Mouse (Mus musculus) erythroblast, embryonic 14.5 days (primary cell): ENCODE results near the gene Fbxw8. TPM values are rescaled to one million over a fixed set of nuclear protein-coding genes. Genes with fewer than 3 reads are reported as not detected.

Experiments
- H3K27me3 ChIP-seq: 2 replicates; pipeline ENCODE4 v1.6.1; 2012; ENCODE audit warnings: inconsistent platforms; ENCODE audit not compliant: control insufficient read depth
- H3K36me3 ChIP-seq: 2 replicates; pipeline ENCODE4 v1.6.1; 2012; ENCODE audit warnings: mild to moderate bottlenecking, inconsistent platforms; ENCODE audit not compliant: control insufficient read depth
- H3K4me1 ChIP-seq: 2 replicates; pipeline ENCODE4 v1.6.1; 2012; ENCODE audit warnings: inconsistent platforms; ENCODE audit not compliant: control insufficient read depth
- H3K4me3 ChIP-seq: replicated peaks from 2 replicates; pipeline ENCODE3; 2012; ENCODE audit warnings: moderate library complexity, mild to moderate bottlenecking, inconsistent platforms
- H3K9me3 ChIP-seq: 2 replicates; pipeline ENCODE4 v1.6.1; 2012; ENCODE audit warnings: low read length, inconsistent platforms, mixed read lengths; ENCODE audit not compliant: control insufficient read depth
- GATA1 ChIP-seq: IDR thresholded peaks from 2 replicates; pipeline ENCODE4 v1.6.1; 2012; ENCODE audit warnings: low read length, inconsistent platforms, mixed read lengths
- TAL1 ChIP-seq: IDR thresholded peaks from 3 replicates; pipeline ENCODE4 v1.6.1; 2012; ENCODE audit warnings: low read length, inconsistent platforms, mixed read lengths
- polyA plus RNA-seq: library from polyadenylated mRNA; stranded (reverse); fragments of >175 nt; gene quantifications from 2 replicates; pipeline ENCODE4 v1.2.3, GENCODE M21; 2012

Gene Fbxw8
- polyA plus RNA-seq, 1 experiment, result 1.4 TPM

DNA sequence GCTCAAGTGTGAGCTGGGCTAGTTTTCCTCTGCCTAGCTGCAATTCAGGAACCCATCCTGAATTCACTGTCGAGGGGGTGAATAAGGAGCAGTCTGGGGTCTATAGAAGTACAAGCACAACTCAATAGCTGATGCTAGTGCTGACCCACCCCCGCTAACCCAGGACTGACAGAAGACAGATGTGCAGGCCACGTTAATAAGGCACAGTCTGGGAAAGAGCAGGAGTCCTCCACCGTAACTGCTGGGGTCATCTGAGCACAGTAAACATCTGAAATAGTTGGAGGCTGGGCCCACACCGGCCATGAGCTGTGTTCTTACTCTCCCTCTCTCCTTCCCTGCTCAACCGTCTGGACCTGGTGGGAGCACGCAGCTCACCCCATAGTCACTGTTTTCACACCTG is 68.3 kb downstream of the Fbxw8 start:
- Histone ChIP-seq H3K36me3 (peaks cover 55% of the 10 kb centered on the region), H3K4me1 (no peaks in the 10 kb centered on the region), H3K9me3 (no peaks in the 10 kb centered on the region), H3K4me3 (no peak overlapping the region), H3K27me3 (no peaks in the 10 kb centered on the region)
- no peak for TF ChIP-seq TAL1
- no peak for TF ChIP-seq GATA1

DNA sequence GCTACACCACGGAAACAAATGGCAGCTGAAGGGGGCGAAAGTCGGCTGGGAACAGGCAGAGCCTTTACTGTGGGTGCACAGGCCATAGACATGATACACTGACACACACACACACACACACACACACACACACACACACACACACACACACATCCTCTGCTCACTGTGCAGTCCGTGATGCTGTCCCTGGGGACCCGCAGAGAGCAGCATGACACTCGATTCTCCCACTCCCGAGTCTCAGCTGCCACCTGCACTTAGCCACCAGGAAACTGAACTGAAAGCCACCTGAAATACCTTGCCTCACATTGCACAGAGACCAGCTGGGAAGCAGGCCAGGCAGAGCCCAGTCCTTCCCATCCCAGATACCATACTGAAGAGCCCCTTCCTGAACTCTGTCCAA is 70.0 kb downstream of the Fbxw8 start:
- peaks cover 49% of the 10 kb centered on the region for H3K36me3 ChIP-seq
- TF ChIP-seq TAL1, result no peak
- no peak for TF ChIP-seq GATA1
- H3K27me3 ChIP-seq, result no peaks in the 10 kb centered on the region
- H3K9me3 ChIP-seq, result no peaks in the 10 kb centered on the region
- no peaks in the 10 kb centered on the region for H3K4me1 ChIP-seq
- H3K4me3 ChIP-seq, result no peak overlapping the region

DNA sequence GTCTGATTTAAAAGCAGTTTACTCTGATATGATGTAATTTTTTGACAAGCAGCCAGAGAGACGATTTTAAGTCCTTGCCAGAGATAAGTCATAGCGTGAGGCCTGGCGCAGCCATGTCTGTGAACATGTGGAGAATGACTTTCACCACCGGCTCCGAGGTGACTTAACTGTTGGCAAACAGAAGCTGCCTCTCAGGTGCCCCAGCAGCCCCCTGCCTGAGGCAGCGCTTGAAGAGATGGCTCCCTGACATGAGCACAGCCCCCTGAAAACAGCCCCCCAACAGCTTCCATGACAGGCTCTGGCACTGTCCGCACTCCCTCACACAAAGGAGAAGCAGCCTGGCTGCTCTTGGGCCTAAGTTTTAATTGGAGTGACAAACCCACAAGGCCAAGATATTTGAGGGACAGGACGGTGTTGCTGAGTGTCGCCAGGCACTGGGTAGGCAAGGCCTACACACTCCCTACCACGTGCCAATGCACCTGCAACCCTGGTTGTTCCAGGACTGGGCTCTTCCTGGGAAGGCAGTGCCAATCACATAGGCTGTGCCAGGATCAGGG is 71.0 kb downstream of the Fbxw8 start:
- H3K4me3 ChIP-seq, result no peak overlapping the region
- no peaks in the 10 kb centered on the region for H3K27me3 ChIP-seq
- H3K9me3 ChIP-seq, result no peaks in the 10 kb centered on the region
- TF ChIP-seq GATA1, result no peak
- TF ChIP-seq TAL1, result no peak
- H3K36me3 ChIP-seq, result peaks cover 45% of the 10 kb centered on the region
- no peaks in the 10 kb centered on the region for H3K4me1 ChIP-seq

DNA sequence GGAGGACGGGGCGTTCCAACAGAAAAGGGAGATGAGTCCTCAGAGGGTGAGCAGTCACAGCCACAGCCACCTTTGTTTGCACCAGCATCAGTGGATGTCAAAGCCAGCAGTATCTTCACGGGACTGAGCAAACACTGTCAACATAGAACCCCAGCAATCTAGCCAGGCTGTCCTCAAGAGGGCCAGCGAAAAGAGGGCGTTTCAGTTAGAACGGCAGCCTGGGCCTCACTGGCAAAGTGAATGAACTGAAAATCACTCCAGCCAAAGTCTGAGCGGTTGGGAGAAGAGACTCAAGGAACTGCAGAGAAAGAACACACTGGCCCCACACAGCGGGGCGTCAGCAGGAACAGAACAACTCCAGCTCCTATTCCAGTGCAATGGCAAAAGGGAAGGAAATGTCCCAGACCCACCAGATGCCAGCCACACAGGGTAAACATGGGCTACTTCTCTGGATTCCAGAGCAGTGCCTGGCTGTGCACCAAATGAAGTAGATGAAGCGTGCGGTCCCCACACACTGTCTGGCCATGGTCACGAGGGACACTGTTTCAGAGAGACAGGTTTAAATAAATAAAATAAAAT is 72.1 kb downstream of the Fbxw8 start:
- Histone ChIP-seq H3K36me3 (peaks cover 41% of the 10 kb centered on the region), H3K4me1 (no peaks in the 10 kb centered on the region), H3K4me3 (no peak overlapping the region), H3K27me3 (no peaks in the 10 kb centered on the region), H3K9me3 (no peaks in the 10 kb centered on the region)
- TF ChIP-seq GATA1 (no peak), TAL1 (no peak)

DNA sequence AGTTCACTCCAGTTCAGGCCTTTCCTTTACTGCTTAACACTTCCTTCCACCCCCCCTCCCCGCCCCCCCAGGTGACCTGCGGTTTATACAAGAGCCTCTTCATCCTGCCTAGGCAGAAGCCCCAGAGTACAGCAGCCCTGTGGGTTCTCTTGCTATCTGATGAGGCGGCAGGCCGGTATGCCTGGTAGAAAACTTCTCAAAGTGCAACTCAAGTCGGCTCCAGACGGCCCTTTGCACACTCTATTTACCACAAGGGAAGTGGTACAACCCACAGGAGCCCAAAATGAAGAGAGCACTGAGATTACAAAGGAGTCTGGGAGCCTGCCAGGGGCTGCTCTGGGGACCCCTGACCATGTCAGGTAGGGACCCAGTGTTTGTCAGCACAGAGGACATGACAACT is 73.3 kb downstream of the Fbxw8 start:
- Histone ChIP-seq H3K9me3 (no peaks in the 10 kb centered on the region), H3K27me3 (no peaks in the 10 kb centered on the region), H3K4me3 (no peak overlapping the region), H3K4me1 (no peaks in the 10 kb centered on the region), H3K36me3 (peaks cover 47% of the 10 kb centered on the region)
- TF ChIP-seq GATA1 (no peak), TAL1 (no peak)

DNA sequence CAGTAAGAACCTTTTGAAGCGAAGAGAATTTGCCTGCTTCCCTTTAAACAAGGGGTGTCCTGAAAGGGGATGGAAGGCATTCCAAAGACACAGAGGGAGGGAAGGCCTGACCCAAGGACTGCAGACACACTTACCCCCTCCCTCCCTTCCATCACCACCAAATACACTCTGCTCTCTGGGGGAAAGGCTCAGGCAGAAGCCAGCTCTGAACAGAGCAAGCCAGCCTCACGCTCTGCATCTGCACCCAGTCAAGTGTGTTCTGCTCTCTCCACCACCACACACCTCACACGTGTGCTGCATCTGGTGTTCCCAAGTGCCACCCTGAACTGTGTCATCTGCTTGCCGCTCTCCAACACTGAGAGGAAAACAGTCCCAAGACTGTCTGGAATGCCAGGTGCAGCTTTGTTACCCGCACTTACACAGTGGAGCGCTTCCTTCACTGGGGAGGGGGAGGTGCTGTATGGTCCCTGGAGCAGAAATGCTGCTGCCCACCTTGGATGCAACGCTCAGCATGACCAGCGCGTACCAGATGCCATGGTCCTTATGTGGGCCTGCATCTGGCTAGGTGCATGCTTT is 73.8 kb downstream of the Fbxw8 start:
- H3K27me3 ChIP-seq, result no peaks in the 10 kb centered on the region
- no peak overlapping the region for H3K4me3 ChIP-seq
- peaks cover 47% of the 10 kb centered on the region for H3K36me3 ChIP-seq
- no peaks in the 10 kb centered on the region for H3K4me1 ChIP-seq
- H3K9me3 ChIP-seq, result no peaks in the 10 kb centered on the region
- no peak for TF ChIP-seq TAL1
- TF ChIP-seq GATA1, result no peak

DNA sequence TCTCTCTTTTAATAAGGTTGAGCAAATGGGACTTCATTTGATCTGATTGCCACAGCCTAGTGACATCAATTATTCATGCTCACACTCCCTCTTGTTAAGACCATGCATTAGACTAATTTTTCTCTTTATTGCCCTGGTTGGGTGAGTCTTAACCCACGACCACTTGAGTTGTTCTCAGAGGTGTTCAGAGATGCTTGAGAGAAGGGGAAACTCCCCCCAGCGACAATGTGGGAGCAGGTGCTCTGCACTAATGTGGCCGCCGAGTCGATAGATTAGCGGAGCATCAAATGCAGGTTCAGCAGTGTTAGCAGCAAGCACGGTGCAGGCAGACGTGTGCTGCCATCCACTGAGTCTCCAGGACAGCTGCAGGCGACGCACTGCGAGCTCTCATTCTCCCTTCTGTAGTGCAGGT is 75.4 kb downstream of the Fbxw8 start:
- TF ChIP-seq TAL1, result no peak
- no peak for TF ChIP-seq GATA1
- no peaks in the 10 kb centered on the region for H3K27me3 ChIP-seq
- H3K36me3 ChIP-seq, result peaks cover 56% of the 10 kb centered on the region
- H3K9me3 ChIP-seq, result no peaks in the 10 kb centered on the region
- H3K4me1 ChIP-seq, result no peaks in the 10 kb centered on the region
- no peak overlapping the region for H3K4me3 ChIP-seq

DNA sequence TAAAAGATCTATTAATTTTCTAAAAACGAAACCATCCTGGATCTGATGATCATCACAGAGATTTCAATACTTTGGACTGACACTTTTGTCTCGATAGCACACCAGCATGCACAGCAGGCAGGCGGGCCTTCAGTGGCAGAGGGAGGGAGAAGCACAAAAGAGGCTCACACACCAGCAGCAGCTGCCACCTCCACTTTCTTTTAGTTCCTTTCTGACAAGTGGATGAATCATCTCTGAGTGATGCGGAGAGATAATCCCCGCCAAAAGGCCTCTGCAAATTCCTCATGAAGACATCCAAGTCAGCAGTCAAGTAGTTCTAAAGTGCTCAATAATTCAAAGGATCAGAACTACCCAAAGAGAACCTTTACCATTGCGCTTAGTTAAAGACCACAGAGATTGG is 75.9 kb downstream of the Fbxw8 start:
- H3K27me3 ChIP-seq, result no peaks in the 10 kb centered on the region
- H3K4me1 ChIP-seq, result no peaks in the 10 kb centered on the region
- TF ChIP-seq GATA1, result no peak
- no peak for TF ChIP-seq TAL1
- H3K36me3 ChIP-seq, result peaks cover 56% of the 10 kb centered on the region
- no peaks in the 10 kb centered on the region for H3K9me3 ChIP-seq
- no peak overlapping the region for H3K4me3 ChIP-seq

DNA sequence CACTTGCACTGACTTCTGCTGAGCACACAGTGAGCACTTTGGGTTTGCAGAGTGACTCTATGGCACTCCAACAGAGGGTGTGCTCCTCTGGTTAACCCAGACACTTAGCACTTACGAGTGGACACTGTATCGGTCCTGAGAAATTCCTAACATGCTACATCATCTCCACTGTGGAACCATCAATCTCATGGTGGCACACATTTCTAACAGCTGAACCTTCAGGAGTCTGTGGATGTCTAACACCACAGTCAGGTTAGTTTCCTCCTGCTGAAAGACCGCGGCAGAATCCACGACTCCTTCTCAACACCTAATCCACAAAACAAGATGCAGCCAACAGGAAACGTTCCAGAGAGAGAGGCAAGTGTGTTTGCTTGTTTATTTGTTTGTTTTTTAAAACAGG is 76.7 kb downstream of the Fbxw8 start:
- TF ChIP-seq TAL1, result no peak

More for the DNA sequence above, 76.7 kb downstream of the Fbxw8 start:
- Histone ChIP-seq H3K9me3 (no peaks in the 10 kb centered on the region), H3K27me3 (no peaks in the 10 kb centered on the region), H3K4me3 (no peak overlapping the region), H3K4me1 (no peaks in the 10 kb centered on the region), H3K36me3 (peaks cover 63% of the 10 kb centered on the region)
